Mouse (Mus musculus) midbrain, embryonic 15.5 days (tissue): ENCODE data around the gene Grcc10. TPM values are rescaled to one million over a fixed set of nuclear protein-coding genes. Genes with fewer than 3 reads are reported as not detected.

ENCODE experiments used
- ATAC-seq: fragments of 200-750 bp; cut with Nextera tagmentation; replicated peaks from 2 replicates; pipeline ENCODE4 v1.8.0; 2017; ENCODE audit warnings: moderate TSS enrichment
- H3K27ac ChIP-seq: fragments of 300-500 bp; sonication (generic); 2 replicates; pipeline ENCODE4 v1.5.1; 2015; ENCODE audit warnings: mild to moderate bottlenecking, inconsistent platforms
- H3K27me3 ChIP-seq: fragments of 300-500 bp; sonication (generic); replicated peaks from 2 replicates; pipeline ENCODE4 v1.6.1; 2015; ENCODE audit warnings: inconsistent platforms
- H3K36me3 ChIP-seq: fragments of 300-500 bp; sonication (generic); replicated peaks from 2 replicates; pipeline ENCODE4 v1.6.1; 2015; ENCODE audit warnings: inconsistent platforms
- H3K4me1 ChIP-seq: fragments of 300-500 bp; sonication (generic); 2 replicates; pipeline ENCODE4 v1.6.1; 2015; ENCODE audit warnings: inconsistent platforms
- H3K4me2 ChIP-seq: fragments of 300-500 bp; sonication (generic); 2 replicates; pipeline ENCODE4 v1.6.1; 2015; ENCODE audit warnings: inconsistent platforms, mild to moderate bottlenecking, moderate library complexity
- H3K4me3 ChIP-seq: fragments of 300-500 bp; sonication (generic); 2 replicates; pipeline ENCODE4 v1.5.1; 2015; ENCODE audit warnings: mild to moderate bottlenecking, inconsistent platforms
- H3K9ac ChIP-seq: fragments of 300-500 bp; sonication (generic); 2 replicates; pipeline ENCODE4 v1.6.1; 2015; ENCODE audit warnings: mild to moderate bottlenecking, inconsistent platforms
- H3K9me3 ChIP-seq: fragments of 300-500 bp; sonication (generic); 2 replicates; pipeline ENCODE4 v1.6.1; 2016; ENCODE audit warnings: inconsistent platforms
- WGBS: fragments of 180-500 bp; shearing (Covaris S2); methylation state at CpG from one replicate; pipeline ENCODE4 v1.1.7; 2015; ENCODE audit warnings: mixed read lengths; 5-methylcytosine and 5-hydroxymethylcytosine counted together
- polyA plus RNA-seq: library from polyadenylated mRNA; unstranded; fragments of >200 nt; fragmentation: Nextera tagmentation; extraction: Ambion mirVana; gene quantifications from 2 replicates; pipeline ENCODE4 v1.2.1, GENCODE M21; 2015

The Grcc10 gene
- polyA plus RNA-seq, 1 experiment from 2014 or later, result 674 TPM

DNA sequence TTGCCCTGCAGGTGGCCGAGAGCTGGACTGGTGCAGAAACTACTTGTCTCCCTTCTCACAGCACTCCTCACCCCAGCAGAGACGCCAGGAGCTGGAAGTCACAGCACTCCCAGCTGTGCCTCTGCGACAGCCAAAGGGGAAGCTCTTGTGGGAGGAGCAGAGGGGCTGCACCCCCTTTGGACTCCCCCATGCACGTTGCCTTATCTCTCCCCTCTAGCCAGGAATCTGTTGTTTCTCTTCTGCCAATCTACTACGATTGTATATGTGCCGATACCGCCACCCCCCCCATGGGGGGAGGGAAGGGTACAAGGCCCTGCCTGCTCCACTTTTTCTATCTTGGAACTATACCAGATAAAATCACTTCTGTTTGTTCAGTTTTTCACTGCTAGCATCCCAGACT lies 37.4 kb downstream of the Grcc10 start:
- Histone ChIP-seq H3K4me2 (no peak overlapping the region), H3K4me3 (no peak overlapping the region), H3K36me3 (peaks cover 36% of the 10 kb centered on the region), H3K9ac (no peak overlapping the region), H3K4me1 (no peaks in the 10 kb centered on the region), H3K27me3 (no peaks in the 10 kb centered on the region), H3K27ac (no peak overlapping the region), H3K9me3 (no peaks in the 10 kb centered on the region)
- ATAC-seq, result no peak
- WGBS, result 83% methylated on average over 7 of the region's 7 CpGs

GRCm38 (mm10) chr6:124702784-124703103 lies 38.4 kb downstream of the Grcc10 start:
- H3K27me3 ChIP-seq, result no peaks in the 10 kb centered on the region
- H3K36me3 ChIP-seq, result peaks cover 36% of the 10 kb centered on the region
- H3K4me3 ChIP-seq, result no peak overlapping the region
- no peaks in the 10 kb centered on the region for H3K4me1 ChIP-seq
- no peak overlapping the region for H3K4me2 ChIP-seq
- H3K9ac ChIP-seq, result no peak overlapping the region
- ATAC-seq, result peak; percentile 72
- whole genome bisulfite sequencing, result 47% methylated on average over 3 of the region's 3 CpGs
- no peaks in the 10 kb centered on the region for H3K9me3 ChIP-seq
- H3K27ac ChIP-seq, result no peak overlapping the region

- 91% methylated on average over 17 of the region's 17 CpGs for whole genome bisulfite sequencing
- Histone ChIP-seq H3K4me2 (no peak overlapping the region), H3K4me3 (no peak overlapping the region), H3K27me3 (no peaks in the 10 kb centered on the region), H3K27ac (no peak overlapping the region), H3K9ac (no peak overlapping the region), H3K4me1 (no peaks in the 10 kb centered on the region), H3K9me3 (no peaks in the 10 kb centered on the region), H3K36me3 (peaks cover 36% of the 10 kb centered on the region)
- ATAC-seq, result peak; percentile 40
Observed at GRCm38 (mm10) chr6:124702102-124702783, 38.9 kb downstream of the Grcc10 start.

DNA sequence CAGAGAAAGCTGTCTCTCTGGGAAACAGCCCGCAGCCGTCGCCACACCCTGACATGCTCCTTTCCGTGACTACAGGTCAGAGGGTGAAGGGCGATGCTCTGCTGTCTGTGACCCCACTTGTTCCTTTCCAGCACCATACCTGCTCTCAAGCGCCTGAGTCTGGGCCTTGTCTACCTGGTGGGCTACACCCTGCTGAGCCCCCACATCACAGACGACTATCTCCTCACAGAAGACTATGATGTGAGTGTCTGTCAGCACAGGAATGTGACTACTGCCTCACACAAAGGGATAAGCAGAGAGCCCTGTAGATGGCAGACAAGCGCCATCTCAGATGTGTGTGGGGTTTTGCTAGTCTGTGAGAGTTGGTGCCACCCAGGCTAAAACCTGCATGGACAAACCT lies 39.8 kb downstream of the Grcc10 start:
- no peak overlapping the region for H3K4me2 ChIP-seq
- 77% methylated on average over 8 of the region's 8 CpGs for WGBS
- H3K9ac ChIP-seq, result no peak overlapping the region
- no peaks in the 10 kb centered on the region for H3K27me3 ChIP-seq
- ATAC-seq, result no peak
- H3K9me3 ChIP-seq, result no peaks in the 10 kb centered on the region
- no peaks in the 10 kb centered on the region for H3K4me1 ChIP-seq
- no peak overlapping the region for H3K27ac ChIP-seq
- peaks cover 36% of the 10 kb centered on the region for H3K36me3 ChIP-seq
- H3K4me3 ChIP-seq, result no peak overlapping the region

GRCm38 (mm10) chr6:124699962-124700610 lies 41.1 kb downstream of the Grcc10 start:
- H3K27me3 ChIP-seq, result no peaks in the 10 kb centered on the region
- H3K27ac ChIP-seq, result no peak overlapping the region
- H3K9me3 ChIP-seq, result no peaks in the 10 kb centered on the region
- H3K4me1 ChIP-seq, result no peaks in the 10 kb centered on the region
- no peak overlapping the region for H3K4me2 ChIP-seq
- H3K36me3 ChIP-seq, result peaks cover 27% of the 10 kb centered on the region
- 0 out of 2 replicates have a peak, but pooled peaks have one; percentile 15 for ATAC-seq
- WGBS, result 85% methylated on average over 11 of the region's 11 CpGs
- no peak overlapping the region for H3K9ac ChIP-seq
- H3K4me3 ChIP-seq, result no peak overlapping the region

GRCm38 (mm10) chr6:124699366-124699765 lies 41.8 kb downstream of the Grcc10 start:
- Histone ChIP-seq H3K36me3 (peaks cover 20% of the 10 kb centered on the region), H3K27ac (no peak overlapping the region), H3K4me3 (no peak overlapping the region), H3K9me3 (no peaks in the 10 kb centered on the region), H3K4me1 (no peaks in the 10 kb centered on the region), H3K27me3 (no peaks in the 10 kb centered on the region), H3K9ac (no peak overlapping the region), H3K4me2 (no peak overlapping the region)
- ATAC-seq, result no peak
- 90% methylated on average over 4 of the region's 4 CpGs for WGBS

- Histone ChIP-seq H3K9me3 (no peaks in the 10 kb centered on the region), H3K4me2 (no peak overlapping the region), H3K4me1 (no peaks in the 10 kb centered on the region), H3K36me3 (peaks cover 16% of the 10 kb centered on the region), H3K9ac (no peak overlapping the region), H3K27me3 (no peaks in the 10 kb centered on the region), H3K4me3 (no peak overlapping the region), H3K27ac (no peak overlapping the region)
- 91% methylated on average over 6 of the region's 6 CpGs for WGBS
- ATAC-seq, result no peak
Observed at GRCm38 (mm10) chr6:124698751-124699150, 42.4 kb downstream of the Grcc10 start.

DNA sequence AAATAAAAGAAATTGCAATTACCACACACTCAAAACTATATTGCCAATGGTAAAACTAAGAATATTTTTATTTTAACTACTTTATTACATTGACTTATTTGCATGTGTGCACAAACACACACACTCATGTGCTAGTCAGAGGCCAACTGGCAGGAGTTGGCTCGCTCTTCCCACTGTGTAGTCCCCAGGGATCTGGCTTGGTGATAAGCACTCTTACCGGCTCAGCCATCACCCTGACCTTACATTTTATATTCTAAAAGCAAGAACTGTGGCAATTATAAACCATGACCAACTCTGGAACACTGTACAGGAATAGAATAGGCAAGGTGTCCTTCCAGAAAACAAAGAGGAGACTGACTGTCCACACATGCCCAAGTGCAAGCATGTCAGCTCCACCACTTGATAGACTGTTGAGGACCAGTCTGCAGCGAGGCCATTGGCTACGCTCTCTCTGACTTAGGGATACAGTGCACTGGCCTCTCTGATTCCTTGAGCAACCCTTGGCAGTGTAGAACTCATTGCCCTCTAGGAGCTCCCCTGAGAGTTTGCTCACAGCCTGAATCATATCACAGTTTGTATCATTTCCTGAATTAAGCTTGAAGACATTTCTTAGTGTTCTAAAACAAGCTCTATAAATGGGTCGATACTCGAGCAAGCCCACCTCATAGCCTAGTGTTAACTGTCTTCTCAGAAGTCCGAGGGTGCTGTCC lies 44.6 kb downstream of the Grcc10 start:
- no peak for ATAC-seq
- no peaks in the 10 kb centered on the region for H3K9me3 ChIP-seq
- 94% methylated on average over 7 of the region's 7 CpGs for WGBS

DNA sequence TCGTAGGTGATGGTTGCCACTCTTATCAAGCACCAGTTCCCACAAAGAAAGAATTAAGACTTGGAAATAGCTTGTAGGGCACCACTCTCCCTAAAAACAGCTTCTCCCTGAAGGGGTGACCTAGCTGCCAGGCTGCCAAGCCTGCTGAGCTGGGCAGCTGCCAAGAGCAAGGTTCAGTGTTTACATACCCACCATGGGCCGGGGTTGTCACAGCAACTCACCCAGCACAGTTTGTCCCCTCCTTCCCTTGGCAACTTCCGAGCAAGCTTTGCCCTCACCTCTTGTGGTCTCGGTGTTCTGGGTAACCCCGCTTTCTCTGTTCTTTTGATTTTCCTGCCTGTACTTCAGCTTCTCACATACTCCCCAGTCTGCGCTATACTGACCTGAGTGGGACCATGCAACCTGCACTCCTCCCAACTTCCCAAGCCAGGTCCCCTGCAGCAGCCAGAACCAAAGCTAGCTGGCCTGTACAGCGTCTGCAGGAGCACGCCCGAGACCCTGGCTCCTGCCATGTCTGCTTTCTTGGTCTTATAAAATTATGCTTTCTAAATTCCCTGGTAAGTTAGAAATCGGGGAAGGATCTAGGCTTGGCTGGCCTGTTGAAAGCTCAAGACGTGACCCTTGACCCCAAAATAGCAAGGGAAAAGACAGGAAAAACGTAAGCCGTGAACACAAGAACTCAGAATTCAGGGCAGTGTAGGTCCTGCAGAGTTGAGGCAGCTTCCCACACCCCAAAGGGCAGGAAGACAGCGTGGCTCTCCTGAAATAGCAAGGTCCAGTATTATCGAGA lies 46.8 kb downstream of the Grcc10 start:
- Histone ChIP-seq H3K9me3 (no peaks in the 10 kb centered on the region), H3K27me3 (no peaks in the 10 kb centered on the region), H3K4me2 (no peak overlapping the region), H3K4me1 (no peaks in the 10 kb centered on the region), H3K9ac (no peak overlapping the region), H3K4me3 (no peak overlapping the region), H3K27ac (peak overlapping the region; percentile 36; the same call in 1 of the 2 replicates), H3K36me3 (no peaks in the 10 kb centered on the region)
- WGBS, result 76% methylated on average over 15 of the region's 15 CpGs
- ATAC-seq, result peak; percentile 61; the same call in 1 of the 2 replicates

More for the DNA sequence above, 44.6 kb downstream of the Grcc10 start:
- Histone ChIP-seq H3K27me3 (no peaks in the 10 kb centered on the region), H3K9ac (no peak overlapping the region), H3K4me1 (no peaks in the 10 kb centered on the region), H3K4me2 (no peak overlapping the region), H3K27ac (no peak overlapping the region), H3K36me3 (no peaks in the 10 kb centered on the region; the same call in 1 of the 2 replicates), H3K4me3 (no peak overlapping the region)

DNA sequence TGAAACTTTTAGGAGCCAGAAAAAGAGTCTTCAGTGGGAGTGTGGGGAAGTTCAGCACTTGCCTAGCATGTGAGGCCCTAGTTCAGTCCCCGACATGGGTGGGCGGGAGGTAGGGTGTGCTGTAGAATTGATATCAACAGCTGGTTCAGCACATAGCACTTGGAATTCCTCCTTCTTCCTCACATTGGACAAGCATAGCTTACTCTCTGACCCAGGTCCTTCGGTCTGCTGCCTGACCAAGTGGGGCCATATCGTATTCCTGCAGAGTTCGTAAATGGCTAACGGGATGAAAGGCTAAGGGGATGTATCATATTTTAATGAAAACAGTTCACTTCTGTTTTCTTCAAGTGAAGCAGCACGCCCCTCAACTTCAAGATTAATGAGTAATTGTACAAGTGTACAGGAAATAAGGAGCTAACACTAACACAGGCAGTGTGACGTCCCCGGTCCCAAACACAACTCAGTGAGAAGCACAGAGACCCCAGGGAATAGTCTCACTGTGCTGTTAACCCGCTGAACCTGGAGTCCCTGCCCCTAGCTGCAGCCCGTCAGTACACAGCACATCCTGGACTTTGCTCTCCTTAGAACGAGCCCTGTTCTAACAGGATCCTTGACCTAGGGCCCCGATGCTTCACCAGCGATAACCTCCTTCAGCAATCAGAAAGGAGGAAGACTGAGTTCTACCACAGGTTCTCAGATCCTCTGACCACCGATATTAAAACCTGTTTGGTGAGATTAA lies 47.8 kb downstream of the Grcc10 start:
- Histone ChIP-seq H3K27me3 (no peaks in the 10 kb centered on the region), H3K9ac (no peak overlapping the region), H3K4me2 (no peak overlapping the region), H3K36me3 (no peaks in the 10 kb centered on the region), H3K4me1 (no peaks in the 10 kb centered on the region), H3K9me3 (no peaks in the 10 kb centered on the region), H3K4me3 (no peak overlapping the region), H3K27ac (no peak overlapping the region)
- no peak for ATAC-seq
- WGBS, result 83% methylated on average over 15 of the region's 15 CpGs

- Histone ChIP-seq H3K4me2 (no peak overlapping the region), H3K27ac (no peak overlapping the region), H3K4me3 (no peak overlapping the region), H3K36me3 (no peaks in the 10 kb centered on the region), H3K4me1 (no peaks in the 10 kb centered on the region), H3K9me3 (no peaks in the 10 kb centered on the region), H3K9ac (no peak overlapping the region), H3K27me3 (no peaks in the 10 kb centered on the region)
- 95% methylated on average over 3 of the region's 3 CpGs for WGBS
- no peak for ATAC-seq
Observed at GRCm38 (mm10) chr6:124690517-124690916, 50.7 kb downstream of the Grcc10 start.
